Mouse (Mus musculus) liver, embryonic 14.5 days (tissue): Measurements from ENCODE around the gene Znrf3. TPM values are rescaled to one million over a fixed set of nuclear protein-coding genes. Genes with fewer than 3 reads are reported as not detected.

Experiments
- ATAC-seq: fragments of 200-750 bp; cut with Nextera tagmentation; 2 replicates; pipeline ENCODE4 v1.8.0; 2017; ENCODE audit warnings: moderate number of reproducible peaks, mild to moderate bottlenecking, moderate library complexity; ENCODE audit not compliant: insufficient read depth
- DNase-seq, 3 experiments: peaks; one replicate each; pipeline ENCODE4 v3.0.0-alpha.2; 2012 to 2013; ENCODE audit warnings: low read depth in 3 of 3, low spot score in 3 of 3
- H3K27ac ChIP-seq: fragments of 300-500 bp; sonication (generic); 2 replicates; pipeline ENCODE4 v1.5.1; 2014; ENCODE audit warnings: moderate library complexity, mild to moderate bottlenecking, control low read depth, inconsistent platforms
- H3K27me3 ChIP-seq: fragments of 300-500 bp; sonication (generic); 2 replicates; pipeline ENCODE4 v1.6.1; 2014; ENCODE audit warnings: mild to moderate bottlenecking, low read length, moderate library complexity; ENCODE audit not compliant: control insufficient read depth, insufficient read depth
- H3K36me3 ChIP-seq: fragments of 300-500 bp; sonication (generic); replicated peaks from 2 replicates; pipeline ENCODE4 v1.6.1; 2014; ENCODE audit warnings: low read depth; ENCODE audit not compliant: control insufficient read depth, insufficient read depth
- H3K4me1 ChIP-seq, 2 experiments: fragments of 200-500 bp in 1 of 2; fragments of 300-500 bp in 1 of 2; sonication (generic) in 1 of 2; replicated peaks; 2 replicates each; pipeline ENCODE4 v1.6.1; 2012 to 2014; ENCODE audit warnings: antibody characterized with exemption in 1 of 2, inconsistent platforms in 1 of 2, low read length in 1 of 2; ENCODE audit not compliant: control insufficient read depth in 2 of 2, insufficient read depth in 2 of 2
- H3K4me2 ChIP-seq: fragments of 300-500 bp; sonication (generic); 2 replicates; pipeline ENCODE4 v1.6.1; 2014; ENCODE audit warnings: low read depth, mild to moderate bottlenecking, control low read depth, moderate library complexity
- H3K4me3 ChIP-seq, 2 experiments: fragments of 200-500 bp in 1 of 2; fragments of 300-500 bp in 1 of 2; sonication (generic) in 1 of 2; 2 replicates each; pipeline ENCODE4 v1.5.1; 2012 to 2014; ENCODE audit warnings: low read depth in 2 of 2, low read length in 2 of 2, mild to moderate bottlenecking in 2 of 2, control low read depth in 1 of 2, inconsistent platforms in 1 of 2, moderate library complexity in 1 of 2; ENCODE audit not compliant: insufficient read depth in 1 of 2
- H3K9ac ChIP-seq: fragments of 300-500 bp; sonication (generic); replicated peaks from 2 replicates; pipeline ENCODE4 v1.6.1; 2014; ENCODE audit warnings: mild to moderate bottlenecking, control low read depth, moderate library complexity
- H3K9me3 ChIP-seq: fragments of 300-500 bp; sonication (generic); 2 replicates; pipeline ENCODE4 v1.6.1; 2016; ENCODE audit warnings: low read length, mixed read lengths; ENCODE audit not compliant: control insufficient read depth
- CTCF ChIP-seq: IDR thresholded peaks from 2 replicates; pipeline ENCODE4 v1.5.1; 2016; ENCODE audit warnings: antibody characterized with exemption, low read depth, control low read depth
- EP300 ChIP-seq: IDR thresholded peaks from 2 replicates; pipeline ENCODE4 v1.6.1; 2016; ENCODE audit warnings: antibody characterized with exemption, low read depth
- WGBS: fragments of 180-500 bp; shearing (Covaris S2); extraction: QIAGEN DNeasy Blood & Tissue Kit; methylation state at CpG from one replicate; pipeline ENCODE4 v1.1.7; 2014; ENCODE audit not compliant: insufficient replicate concordance; 5-methylcytosine and 5-hydroxymethylcytosine counted together
- polyA plus RNA-seq, 2 experiments: library from polyadenylated mRNA; depleted of rRNA in 1 of 2; stranded (reverse) in 1 of 2; unstranded in 1 of 2; fragments of >200 nt; fragmentation: Nextera tagmentation in 1 of 2; extraction: Ambion mirVana in 1 of 2; gene quantifications; 2 replicates each; pipeline versions ENCODE4 v1.2.1 to v1.2.3; 2012 to 2014

Znrf3 gene
- polyA plus RNA-seq, 2 experiments: 1.4 to 2.4 TPM

GRCm38 (mm10) chr11:5272066-5272360 is 172.6 kb downstream of the Znrf3 start:
- WGBS: 61% methylated on average over 4 of the region's 4 CpGs
- H3K4me1 ChIP-seq: 0 out of 4 replicates have a peak, but pooled peaks cover 0 to 2% of the 10 kb centered on the region in 2 experiments
- H3K36me3 ChIP-seq: no peaks in the 10 kb centered on the region

GRCm38 (mm10) chr11:5271274-5272065 is 173.2 kb downstream of the Znrf3 start:
- 0 out of 4 replicates have a peak, but pooled peaks cover 0 to 2% of the 10 kb centered on the region in 2 experiments for H3K4me1 ChIP-seq
- ATAC-seq (no peak), DNase-seq (no peak)
- H3K4me2 ChIP-seq: no peak overlapping the region
- no peak overlapping the region for H3K27ac ChIP-seq
- H3K4me3 ChIP-seq: no peak overlapping the region
- H3K9me3 ChIP-seq: no peaks in the 10 kb centered on the region
- H3K27me3 ChIP-seq: no peaks in the 10 kb centered on the region
- 55% methylated on average over 9 of the region's 9 CpGs for WGBS
- H3K9ac ChIP-seq: no peak overlapping the region
- no peak for TF ChIP-seq EP300
- TF ChIP-seq CTCF: no peak
- no peaks in the 10 kb centered on the region for H3K36me3 ChIP-seq

More at GRCm38 (mm10) chr11:5272066-5272360, 172.6 kb downstream of the Znrf3 start:
- no peak overlapping the region for H3K4me2 ChIP-seq
- TF ChIP-seq EP300 (no peak), CTCF (no peak)
- no peak for DNase-seq
- no peak for ATAC-seq
- H3K9ac ChIP-seq: no peak overlapping the region
- H3K9me3 ChIP-seq: no peaks in the 10 kb centered on the region
- no peaks in the 10 kb centered on the region for H3K27me3 ChIP-seq
- H3K4me3 ChIP-seq: no peak overlapping the region
- H3K27ac ChIP-seq: no peak overlapping the region

- no peak overlapping the region for H3K27ac ChIP-seq
- WGBS: 61% methylated on average over 8 of the region's 8 CpGs
- H3K9ac ChIP-seq: no peak overlapping the region
- H3K4me2 ChIP-seq: no peak overlapping the region
- no peaks in the 10 kb centered on the region for H3K36me3 ChIP-seq
- H3K4me1 ChIP-seq: 0 out of 4 replicates have a peak, but pooled peaks cover 0 to 2% of the 10 kb centered on the region in 2 experiments
- no peak for TF ChIP-seq CTCF
- TF ChIP-seq EP300: no peak
- DNase-seq (no peak), ATAC-seq (0 out of 2 replicates have a peak, but pooled peaks have one; percentile 26)
- H3K9me3 ChIP-seq: no peaks in the 10 kb centered on the region
- no peak overlapping the region for H3K4me3 ChIP-seq
- no peaks in the 10 kb centered on the region for H3K27me3 ChIP-seq
These were observed 174.7 kb downstream of the Znrf3 start for GRCm38 (mm10) chr11:5269846-5270461.

- TF ChIP-seq EP300: no peak
- no peak for TF ChIP-seq CTCF
- ATAC-seq (no peak), DNase-seq (no peak)
- Histone ChIP-seq H3K4me1 (peaks cover 2 to 5% of the 10 kb centered on the region in 2 experiments; a peak in 1 of 4 replicates), H3K9me3 (no peaks in the 10 kb centered on the region), H3K27ac (no peak overlapping the region), H3K36me3 (no peaks in the 10 kb centered on the region), H3K4me3 (no peak overlapping the region), H3K9ac (no peak overlapping the region), H3K4me2 (no peak overlapping the region), H3K27me3 (peaks cover 5% of the 10 kb centered on the region)
- WGBS: 68% methylated on average over 8 of the region's 8 CpGs
These were observed 178.9 kb downstream of the Znrf3 start for GRCm38 (mm10) chr11:5265764-5266163.

GRCm38 (mm10) chr11:5263078-5263730 is 181.4 kb downstream of the Znrf3 start:
- no peak for DNase-seq
- Histone ChIP-seq H3K27me3 (peaks cover 25% of the 10 kb centered on the region), H3K4me2 (no peak overlapping the region), H3K9me3 (no peaks in the 10 kb centered on the region), H3K9ac (no peak overlapping the region), H3K36me3 (no peaks in the 10 kb centered on the region), H3K4me3 (no peak overlapping the region), H3K27ac (no peak overlapping the region), H3K4me1 (peaks cover 2 to 7% of the 10 kb centered on the region in 2 experiments; a peak in 2 of 4 replicates)
- TF ChIP-seq CTCF (no peak), EP300 (no peak)
- WGBS: 66% methylated on average over 26 of the region's 26 CpGs
- ATAC-seq: no peak
